Mouse (Mus musculus) lung, adult 2 months (tissue): ENCODE data around the gene Camkk2.

Source experiments
- CTCF ChIP-seq: fragments of 200-500 bp; IDR thresholded peaks from 2 replicates; pipeline ENCODE4 v1.5.1; 2011; ENCODE audit warnings: mild to moderate bottlenecking, low read length, control low read depth; ENCODE audit not compliant: insufficient read depth
- POLR2A ChIP-seq: fragments of 200-500 bp; IDR thresholded peaks from 2 replicates; pipeline ENCODE4 v1.6.1; 2011; ENCODE audit warnings: low read depth, mild to moderate bottlenecking, control low read depth, low read length, borderline replicate concordance; ENCODE audit errors: extremely low read depth

GRCm38 (mm10) chr5:122731991-122732673 is 47.1 kb downstream of the Camkk2 start:
- no peak for TF ChIP-seq POLR2A
- no peak for TF ChIP-seq CTCF
